Mouse (Mus musculus) limb, embryonic 11.5 days (tissue): ENCODE measurements at regions not wholly inside any gene's neighbourhood (a gene's known extent, or its start where the extent isn't known, plus 50 kb on each side); places are given as distances from the start of the nearest gene placed in this dataset.

Experiments used
- ATAC-seq: fragments of 200-750 bp; cut with Nextera tagmentation; 2 replicates; pipeline ENCODE4 v1.8.0; 2017; ENCODE audit warnings: low read depth; ENCODE audit not compliant: insufficient number of reproducible peaks, low FRiP score, low TSS enrichment
- DNase-seq: peaks from one replicate; pipeline ENCODE4 v3.0.0-alpha.2; 2015; ENCODE audit warnings: low spot score
- H3K27ac ChIP-seq: fragments of 300-500 bp; sonication (generic); replicated peaks from 2 replicates; pipeline ENCODE4 v1.5.1; 2014; ENCODE audit warnings: low read depth, mild to moderate bottlenecking, low read length
- H3K27me3 ChIP-seq: fragments of 300-500 bp; sonication (generic); 2 replicates; pipeline ENCODE4 v1.6.1; 2014; ENCODE audit warnings: mild to moderate bottlenecking, low read length, mixed read lengths; ENCODE audit not compliant: control insufficient read depth, insufficient read depth
- H3K36me3 ChIP-seq: fragments of 300-500 bp; sonication (generic); 2 replicates; pipeline ENCODE4 v1.6.1; 2014; ENCODE audit warnings: mild to moderate bottlenecking, low read length, moderate library complexity, mixed read lengths; ENCODE audit not compliant: control insufficient read depth, insufficient read depth
- H3K4me1 ChIP-seq: fragments of 300-500 bp; sonication (generic); 2 replicates; pipeline ENCODE4 v1.6.1; 2014; ENCODE audit warnings: low read length, mixed read lengths; ENCODE audit not compliant: control insufficient read depth, insufficient read depth
- H3K4me2 ChIP-seq: fragments of 300-500 bp; sonication (generic); 2 replicates; pipeline ENCODE4 v1.6.1; 2014; ENCODE audit warnings: low read depth, mild to moderate bottlenecking, moderate library complexity; ENCODE audit not compliant: severe bottlenecking
- H3K4me3 ChIP-seq: fragments of 300-500 bp; sonication (generic); 2 replicates; pipeline ENCODE4 v1.5.1; 2014; ENCODE audit warnings: low read depth, low read length
- H3K9ac ChIP-seq: fragments of 300-500 bp; sonication (generic); 2 replicates; pipeline ENCODE4 v1.6.1; 2014; ENCODE audit warnings: mild to moderate bottlenecking, low read length
- H3K9me3 ChIP-seq: fragments of 300-500 bp; sonication (generic); 2 replicates; pipeline ENCODE4 v1.6.1; 2016; ENCODE audit warnings: low read length; ENCODE audit not compliant: control insufficient read depth
- WGBS: fragments of 180-500 bp; shearing (Covaris S2); extraction: QIAGEN DNeasy Blood & Tissue Kit; methylation state at CpG from one replicate; pipeline ENCODE4 v1.1.7; 2014; 5-methylcytosine and 5-hydroxymethylcytosine counted together

DNA sequence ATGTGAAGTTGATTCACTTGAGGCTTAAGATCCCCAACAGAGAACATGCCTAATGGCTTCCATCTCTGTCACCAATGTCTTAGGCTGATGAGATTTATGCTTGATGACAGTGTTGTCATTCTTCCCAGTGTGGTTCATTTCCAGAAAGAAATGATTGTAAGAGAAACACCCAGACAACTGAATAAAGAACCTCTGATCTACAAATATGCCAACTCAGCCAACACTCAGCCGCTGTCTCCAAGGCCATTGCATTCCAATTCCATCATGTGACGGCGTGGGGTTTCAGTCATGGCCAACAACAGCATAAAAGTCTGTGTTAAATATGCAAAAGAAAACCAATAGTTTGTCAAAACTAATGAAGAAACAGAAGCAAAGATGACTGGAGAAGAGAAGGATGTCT is 230.7 kb upstream of the Gm21798 start:
- Histone ChIP-seq H3K36me3 (no peaks in the 10 kb centered on the region), H3K27ac (no peak overlapping the region), H3K4me1 (no peaks in the 10 kb centered on the region), H3K9ac (no peak overlapping the region), H3K27me3 (no peaks in the 10 kb centered on the region), H3K4me2 (no peak overlapping the region), H3K9me3 (no peaks in the 10 kb centered on the region), H3K4me3 (no peak overlapping the region)
- ATAC-seq = no peak
- DNase-seq = no peak
- 91% methylated on average over 3 of the region's 3 CpGs for WGBS

DNA sequence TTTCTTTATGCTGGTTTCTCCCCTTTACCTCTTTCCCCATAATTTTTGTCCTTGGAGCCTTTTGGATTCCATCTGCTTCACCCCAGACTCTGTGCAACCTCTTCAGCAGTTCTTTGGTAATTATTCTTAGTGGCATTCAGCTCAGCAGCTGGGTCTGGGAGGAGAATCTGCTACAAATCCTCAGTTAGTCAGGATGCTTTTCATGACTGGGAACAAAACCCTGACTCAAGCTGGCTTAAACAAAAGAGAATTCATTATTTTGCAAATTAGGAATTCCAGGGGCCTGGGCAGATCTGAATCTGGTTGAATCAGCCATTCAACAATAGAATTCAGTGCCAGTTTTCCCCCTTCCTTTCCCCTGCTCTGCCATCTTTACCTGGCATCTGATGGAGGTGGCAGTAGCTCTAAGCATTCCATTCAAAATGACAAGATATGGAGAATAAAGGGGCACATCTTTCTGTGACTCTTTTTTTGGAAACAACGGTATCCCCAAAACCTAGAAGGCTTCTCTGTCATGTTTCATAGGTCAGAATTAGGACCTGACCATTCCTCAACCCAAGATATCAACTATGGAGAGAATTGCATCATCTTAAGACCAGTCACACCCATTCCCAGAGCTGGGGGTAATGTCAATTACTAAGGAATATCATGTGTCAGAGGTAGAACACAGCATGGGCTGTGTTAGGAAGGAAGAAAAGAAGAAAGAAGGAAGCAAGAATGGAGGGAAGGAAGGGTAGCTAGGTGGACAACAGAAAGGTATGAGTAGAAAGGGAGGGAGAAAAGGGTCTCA is 227.2 kb upstream of the Gm21798 start:
- WGBS = 76% methylated on average over 1 of the region's 1 CpGs
- Histone ChIP-seq H3K27ac (no peak overlapping the region), H3K4me3 (no peak overlapping the region), H3K4me1 (no peaks in the 10 kb centered on the region), H3K4me2 (no peak overlapping the region), H3K9ac (no peak overlapping the region), H3K27me3 (no peaks in the 10 kb centered on the region), H3K9me3 (no peaks in the 10 kb centered on the region), H3K36me3 (no peaks in the 10 kb centered on the region)
- DNase-seq (no peak), ATAC-seq (no peak)

DNA sequence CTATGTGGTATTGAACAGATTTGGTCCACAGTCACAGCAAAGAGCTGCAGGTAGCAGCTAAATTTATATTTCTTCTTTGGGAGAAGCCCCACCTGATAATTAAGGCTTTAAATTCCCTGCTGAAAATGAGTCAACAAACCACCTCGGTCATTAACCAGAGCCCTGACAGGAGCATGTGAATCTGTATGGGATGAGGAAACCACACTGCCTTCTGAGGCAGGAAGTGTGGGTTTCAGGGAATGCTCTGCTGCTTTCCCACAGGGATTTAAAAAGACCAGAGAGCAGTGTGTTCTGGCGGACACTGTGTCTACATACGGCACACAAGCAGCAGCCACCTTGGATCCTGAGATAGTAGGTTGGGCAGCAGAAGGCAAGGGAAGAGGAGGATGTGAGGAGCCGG is 204.0 kb upstream of the Gm21798 start:
- H3K9ac ChIP-seq = no peak overlapping the region
- no peak for DNase-seq
- H3K4me1 ChIP-seq = no peaks in the 10 kb centered on the region
- WGBS = 53% methylated on average over 4 of the region's 4 CpGs
- no peaks in the 10 kb centered on the region for H3K9me3 ChIP-seq
- no peak overlapping the region for H3K27ac ChIP-seq
- no peak for ATAC-seq
- H3K36me3 ChIP-seq = no peaks in the 10 kb centered on the region
- H3K4me3 ChIP-seq = no peak overlapping the region
- no peaks in the 10 kb centered on the region for H3K27me3 ChIP-seq
- H3K4me2 ChIP-seq = no peak overlapping the region

- 89% methylated on average over 3 of the region's 3 CpGs for WGBS
- no peaks in the 10 kb centered on the region for H3K9me3 ChIP-seq
- no peak for DNase-seq
- no peak overlapping the region for H3K27ac ChIP-seq
- H3K4me1 ChIP-seq = no peaks in the 10 kb centered on the region
- ATAC-seq = no peak
- H3K36me3 ChIP-seq = no peaks in the 10 kb centered on the region
- H3K4me2 ChIP-seq = no peak overlapping the region
- H3K4me3 ChIP-seq = no peak overlapping the region
- H3K9ac ChIP-seq = no peak overlapping the region
- H3K27me3 ChIP-seq = no peaks in the 10 kb centered on the region
These were observed 199.0 kb upstream of the Gm21798 start for GRCm38 (mm10) chr15:64618471-64618870.

DNA sequence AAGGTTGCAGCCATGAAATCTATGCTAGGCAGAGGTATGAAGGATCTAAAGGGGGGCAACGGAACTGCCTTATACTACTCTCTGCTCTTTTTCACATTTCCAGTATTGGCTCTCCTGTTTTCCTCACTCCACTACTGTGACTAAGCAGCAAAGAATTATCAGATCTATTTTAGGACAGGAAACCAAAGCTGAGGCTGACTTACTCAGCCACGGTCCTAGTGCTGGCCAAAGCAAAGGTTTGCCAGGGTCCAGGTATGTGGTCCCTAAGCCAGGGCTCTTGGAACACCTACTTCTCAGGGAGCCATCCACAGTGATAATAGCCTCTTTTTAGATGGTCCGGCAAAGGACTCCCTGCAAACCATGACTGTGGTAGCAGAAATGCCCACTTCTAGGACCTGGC is 195.6 kb upstream of the Gm21798 start:
- WGBS = 90% methylated on average over 3 of the region's 3 CpGs
- H3K9ac ChIP-seq = no peak overlapping the region
- H3K27ac ChIP-seq = no peak overlapping the region
- H3K9me3 ChIP-seq = no peaks in the 10 kb centered on the region
- DNase-seq (no peak), ATAC-seq (no peak)
- no peaks in the 10 kb centered on the region for H3K27me3 ChIP-seq
- H3K36me3 ChIP-seq = no peaks in the 10 kb centered on the region
- H3K4me3 ChIP-seq = no peak overlapping the region
- no peaks in the 10 kb centered on the region for H3K4me1 ChIP-seq
- H3K4me2 ChIP-seq = no peak overlapping the region

DNA sequence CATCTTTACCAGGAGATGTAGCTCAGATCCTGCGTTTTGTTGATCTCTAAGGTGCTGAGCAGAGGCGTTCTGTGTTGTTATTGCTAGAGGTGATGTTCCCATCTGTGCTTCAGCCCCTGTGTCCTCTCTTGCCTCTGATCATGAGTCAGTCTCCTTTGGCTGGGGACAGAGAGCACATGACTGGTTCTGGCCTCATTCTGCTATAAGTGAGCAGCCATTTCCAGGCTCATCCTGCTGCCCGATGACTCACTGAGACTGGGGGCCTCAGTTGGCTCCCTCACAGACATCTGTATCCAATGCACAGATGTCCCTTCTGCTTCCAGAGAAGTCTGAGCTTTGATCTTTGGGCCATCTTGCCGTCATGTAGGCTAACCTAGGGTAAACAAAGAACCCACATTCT is 194.9 kb upstream of the Gm21798 start:
- Histone ChIP-seq H3K9ac (no peak overlapping the region), H3K4me2 (no peak overlapping the region), H3K4me1 (no peaks in the 10 kb centered on the region), H3K27ac (no peak overlapping the region), H3K27me3 (no peaks in the 10 kb centered on the region), H3K36me3 (no peaks in the 10 kb centered on the region), H3K9me3 (no peaks in the 10 kb centered on the region), H3K4me3 (no peak overlapping the region)
- WGBS = 75% methylated on average over 4 of the region's 4 CpGs
- ATAC-seq (no peak), DNase-seq (no peak)

GRCm38 (mm10) chr15:64626359-64626758 is 191.1 kb upstream of the Gm21798 start:
- Histone ChIP-seq H3K9me3 (no peaks in the 10 kb centered on the region), H3K36me3 (no peaks in the 10 kb centered on the region), H3K4me1 (no peaks in the 10 kb centered on the region), H3K4me3 (no peak overlapping the region), H3K4me2 (no peak overlapping the region), H3K9ac (no peak overlapping the region), H3K27ac (no peak overlapping the region), H3K27me3 (no peaks in the 10 kb centered on the region)
- no peak for ATAC-seq
- no peak for DNase-seq
- WGBS = 92% methylated on average over 6 of the region's 6 CpGs

- Histone ChIP-seq H3K4me2 (no peak overlapping the region), H3K4me1 (no peaks in the 10 kb centered on the region), H3K9ac (no peak overlapping the region), H3K36me3 (no peaks in the 10 kb centered on the region), H3K27me3 (no peaks in the 10 kb centered on the region), H3K9me3 (no peaks in the 10 kb centered on the region), H3K27ac (no peak overlapping the region), H3K4me3 (no peak overlapping the region)
- DNase-seq (peak; percentile 85), ATAC-seq (no peak)
- WGBS = 16% methylated on average over 9 of the region's 9 CpGs
These were observed 190.2 kb upstream of the Gm21798 start for GRCm38 (mm10) chr15:64627258-64627657.
